Mouse (Mus musculus): Measurements from ENCODE around the gene Snx20.

DNA sequence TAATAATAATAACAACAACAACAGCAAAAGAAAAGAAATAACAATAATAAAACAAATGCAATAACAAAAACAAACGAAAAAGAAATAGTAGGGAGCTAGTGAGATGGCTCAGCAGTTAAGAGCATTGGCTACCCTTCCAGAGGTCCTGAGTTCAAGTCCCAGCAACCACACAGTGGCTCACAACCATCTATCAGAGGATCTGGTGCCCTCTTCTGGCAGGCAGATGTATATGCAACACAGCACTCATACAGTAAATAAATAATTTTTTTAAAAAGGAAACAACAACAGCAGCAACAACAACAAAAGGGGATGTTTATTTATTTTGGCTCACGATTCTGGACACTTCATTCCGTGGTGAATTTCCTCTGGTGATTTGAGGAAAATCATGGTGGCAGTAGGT lies 16.4 kb downstream of the Snx20 start:
- TF ChIP-seq POLR2A (IDR thresholded peaks at IDR 0.05; ENCODE audit: borderline replicate concordance, insufficient read depth, low read length) (no peak), CTCF (IDR thresholded peaks at IDR 0.05; ENCODE audit: borderline replicate concordance, insufficient read depth, low read depth, low read length) (peak; percentile 33; the same call in 1 of the 2 replicates)
